Mouse (Mus musculus): Measurements from ENCODE around the gene Ccdc57. TPM values are rescaled to one million over a fixed set of nuclear protein-coding genes. Genes with fewer than 3 reads are reported as not detected.

Gene Ccdc57
- under 1 TPM; 0.39 to 0.84 TPM for total RNA-seq (2023)

DNA sequence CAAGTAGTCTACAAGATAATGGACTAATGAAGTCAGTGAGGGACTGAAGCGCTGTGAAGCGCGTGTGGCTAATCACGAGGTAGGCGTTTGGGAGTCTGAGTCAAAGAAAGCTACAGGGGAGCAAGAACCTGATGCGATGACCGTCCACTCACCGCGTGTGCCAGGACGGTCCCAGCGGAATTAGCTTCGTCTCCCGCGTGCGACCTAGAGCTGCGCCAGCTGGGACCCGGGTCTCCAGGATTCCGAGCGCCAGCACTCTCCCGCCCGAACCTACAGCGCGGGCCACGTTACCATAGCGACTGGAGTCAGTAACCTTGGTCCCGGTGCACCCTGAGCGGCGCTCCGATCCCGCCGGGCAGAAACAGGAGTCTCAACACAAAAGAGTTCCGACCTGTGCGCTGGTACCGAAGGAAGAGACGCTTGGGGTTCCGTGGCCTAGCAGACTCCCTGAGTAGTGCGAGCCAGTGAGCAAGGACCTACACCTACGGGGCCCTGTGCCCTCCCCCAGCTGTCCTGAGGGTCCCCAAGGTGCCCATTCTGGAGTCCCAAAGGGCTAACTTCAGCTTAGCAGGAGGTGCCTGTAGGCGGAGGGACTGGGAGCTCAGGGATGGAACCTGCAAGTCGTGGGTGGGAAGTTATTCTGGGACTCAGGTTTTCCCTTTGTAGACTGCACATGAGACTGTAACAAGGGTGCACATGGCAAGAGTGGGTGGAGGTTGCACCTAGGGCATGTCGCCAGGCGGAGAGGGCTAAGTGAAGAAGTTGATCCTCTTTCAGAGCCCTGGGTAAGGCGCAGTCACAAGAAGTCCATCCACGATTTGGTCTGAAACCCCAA is at the start of gene Ccdc57:
Gene Ccdc57 (minus strand): TSS at position 309 of the 835 bp plus-strand sequence.

DNA sequence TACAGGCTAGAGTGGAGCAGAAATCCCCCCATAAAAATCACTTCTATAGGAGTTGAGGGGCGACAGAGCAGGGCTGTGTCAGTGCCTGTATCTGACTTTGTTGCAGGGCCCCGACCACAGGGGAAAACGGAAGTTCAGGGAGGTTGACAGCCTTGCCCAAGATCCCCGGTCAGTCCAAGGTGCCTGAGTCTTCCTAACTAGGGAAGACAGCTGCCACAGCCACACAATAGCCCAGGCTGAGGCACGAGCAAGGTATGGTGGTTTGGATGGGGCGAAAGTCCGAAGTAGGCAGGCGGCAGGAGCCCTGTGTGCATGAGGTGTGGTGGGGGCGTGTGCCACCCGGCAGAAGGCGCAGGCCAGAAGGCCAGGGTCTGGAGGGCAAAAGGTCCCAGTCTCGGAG is 15.7 kb upstream of the Ccdc57 start, which contains the start of gene Slc16a3:
Gene Slc16a3 (plus strand): TSS at position 153 of the 400 bp plus-strand sequence.

DNA sequence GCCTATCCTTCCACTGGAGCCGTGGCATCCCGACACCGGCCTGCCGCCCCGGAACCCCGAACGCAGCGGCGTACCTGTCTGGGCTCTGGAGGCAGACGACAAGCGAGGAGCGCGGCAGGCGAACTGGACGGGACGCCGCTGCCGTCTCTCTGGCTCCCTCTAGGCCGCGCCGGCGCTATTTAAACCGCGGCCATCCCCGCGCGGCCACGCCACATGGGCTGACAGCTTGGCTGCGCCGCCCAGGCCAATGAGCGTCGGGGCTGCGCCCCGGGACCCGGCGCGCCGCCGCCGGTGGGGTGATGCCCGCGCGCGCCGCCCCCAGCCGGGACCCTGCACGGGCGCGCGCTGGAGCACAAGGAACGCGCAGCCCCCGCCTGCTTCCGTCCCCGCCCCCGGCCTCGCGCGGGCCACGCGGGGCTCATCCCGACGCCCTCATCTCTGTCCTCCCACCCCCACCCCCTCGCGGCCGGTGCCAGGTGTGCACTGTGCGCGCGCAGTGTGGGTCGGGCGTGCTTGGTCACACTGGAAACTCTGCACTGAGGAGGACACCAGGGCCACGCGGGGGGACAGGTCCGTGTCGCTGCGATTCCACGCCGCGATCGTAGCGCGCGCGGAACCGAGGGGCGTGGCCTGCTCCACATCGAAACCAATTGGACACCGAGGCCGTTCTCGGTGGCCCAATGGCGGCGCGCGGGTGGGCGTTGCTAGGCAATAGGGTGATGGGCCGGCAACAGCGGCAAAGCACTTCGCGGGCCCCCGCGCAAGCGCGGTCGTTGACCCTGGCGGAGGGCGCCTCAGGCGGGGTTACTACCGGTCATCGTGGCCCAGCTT is 108.5 kb downstream of the Ccdc57 start, which contains the start of gene Fasn:
Gene Fasn (minus strand): TSS at position 592 of the 831 bp plus-strand sequence.

DNA sequence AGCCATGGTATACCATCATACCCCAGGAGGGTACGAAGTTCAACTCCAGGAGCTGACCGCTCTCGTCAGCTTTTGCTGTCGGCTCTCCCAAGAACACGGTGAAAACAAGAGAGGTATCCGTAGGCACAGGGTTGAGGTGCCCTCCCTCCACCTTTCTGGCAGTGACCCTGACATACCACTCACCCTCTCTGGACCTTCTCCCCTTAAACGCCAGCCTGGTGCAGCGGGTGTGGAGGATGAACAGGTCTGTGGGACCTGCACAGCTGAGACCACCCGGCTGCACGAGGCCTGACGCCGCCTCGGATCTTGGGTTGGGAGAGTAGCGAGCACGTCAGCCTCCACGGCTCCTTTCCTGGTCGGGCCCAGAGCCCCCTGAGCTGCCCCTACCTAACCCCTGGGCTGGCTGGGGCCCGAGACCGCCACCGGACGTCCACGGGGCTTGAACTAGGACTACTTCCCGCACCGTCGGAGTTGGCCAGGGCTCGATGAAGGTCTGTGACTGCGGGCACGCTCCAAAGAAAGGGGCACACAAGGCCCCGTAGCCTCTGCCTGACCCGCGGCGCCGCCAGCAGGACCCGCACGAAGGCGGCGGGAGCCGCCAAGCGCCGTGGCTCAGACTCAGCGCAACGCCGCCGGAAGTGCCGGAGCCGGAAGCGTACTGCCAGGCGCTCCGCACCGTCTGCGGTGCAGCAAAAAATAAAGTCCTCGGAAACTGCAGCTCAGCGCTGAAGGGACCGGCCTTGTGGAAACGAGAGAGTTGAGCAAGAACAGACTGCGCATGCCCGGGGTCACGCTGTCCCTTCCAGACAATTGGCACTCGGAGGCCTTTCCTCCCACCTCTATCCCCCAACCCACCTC is 136.7 kb downstream of the Ccdc57 start, which contains the start of gene Dus1l:
Gene Dus1l (minus strand): TSS at position 648 of the 858 bp plus-strand sequence.

DNA sequence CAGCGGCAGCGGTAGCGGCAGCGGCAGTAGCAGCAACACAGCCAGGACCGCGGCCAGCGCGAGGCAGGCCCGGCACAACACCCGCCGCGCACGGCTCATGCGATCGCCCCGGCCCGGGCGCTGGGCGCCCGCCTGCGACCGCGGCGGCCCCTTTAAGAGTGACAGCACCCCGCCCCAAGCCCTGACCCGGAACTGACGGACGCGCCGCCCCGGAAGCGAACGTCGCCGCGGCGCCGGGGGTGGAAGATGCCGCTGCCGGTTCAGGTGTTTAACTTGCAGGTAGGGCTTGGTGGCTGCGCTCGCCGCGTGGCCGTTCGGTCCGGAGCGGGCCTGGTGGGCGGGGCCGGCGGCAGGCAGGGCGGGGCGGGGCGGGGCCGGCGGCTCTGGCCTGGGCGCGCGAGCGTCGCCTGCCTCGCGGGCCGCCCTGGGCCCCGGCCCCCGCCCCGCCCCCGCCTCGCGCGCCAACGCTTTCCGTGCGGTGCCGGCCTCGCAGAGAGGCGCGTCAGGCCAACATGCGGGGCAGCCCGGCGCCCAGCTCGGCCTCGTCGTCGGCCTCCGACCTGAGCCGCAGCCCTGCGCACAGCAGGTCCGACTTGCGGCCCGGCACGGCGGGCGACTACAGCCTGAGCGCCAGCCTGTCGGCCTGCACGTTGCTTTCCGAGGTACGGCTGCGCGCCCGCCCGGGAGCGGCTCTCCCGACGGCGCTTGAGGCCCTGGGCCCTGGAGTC is 148.4 kb downstream of the Ccdc57 start, which contains the start of the genes Rfng and Gps1:
Gene Rfng (minus strand): TSS at position 144 of the 728 bp plus-strand sequence.
Gene Gps1 (plus strand): TSS at position 209 of the 728 bp plus-strand sequence.

Other genes starting within 250 kb of the Ccdc57 start
- 10 to 100 TPM; 32.7 to 35.1 TPM for gene Cenpx, start 219.1 kb downstream of the Ccdc57 start, total RNA-seq (2023)
- 10 to 100 TPM; 32.4 to 37.7 TPM for gene Lrrc45, start 218.9 kb downstream of the Ccdc57 start, total RNA-seq (2023)
- gene Rac3, start 211.4 kb downstream of the Ccdc57 start, total RNA-seq (2023), result 1 to 10 TPM in 1 of 2 experiments, not detected in 1; 1.4 TPM
- gene Dcxr, start 205.6 kb downstream of the Ccdc57 start, total RNA-seq (2023), result under 1 TPM in 1 of 2 experiments, not detected in 1; 0.89 TPM
- not detected for gene Cbr2, start 200.8 kb downstream of the Ccdc57 start, total RNA-seq (2023)
- gene Hmga1b, start 170.1 kb downstream of the Ccdc57 start, total RNA-seq (2023), result 10 to 100 TPM; 25.4 to 31.0 TPM
- 10 to 100 TPM; 16.4 to 16.7 TPM for gene Rfng, start 148.7 kb downstream of the Ccdc57 start, total RNA-seq (2023)
- 10 to 100 TPM; 73.1 to 93.6 TPM for gene Gps1, start 148.6 kb downstream of the Ccdc57 start, total RNA-seq (2023)
- gene Dus1l, start 136.5 kb downstream of the Ccdc57 start, total RNA-seq (2023), result 10 to 100 TPM; 53.5 to 62.9 TPM
- 100 to 1,000 TPM; 154 to 171 TPM for gene Fasn, start 108.3 kb downstream of the Ccdc57 start, total RNA-seq (2023)
- gene Slc16a3, start 15.6 kb upstream of the Ccdc57 start, total RNA-seq (2023), result 1 to 10 TPM; 1.9 to 7.6 TPM
- 100 to 1,000 TPM; 162 to 175 TPM for gene Csnk1d, start 58.5 kb upstream of the Ccdc57 start, total RNA-seq (2023)
- gene Cd7, start 106.5 kb upstream of the Ccdc57 start, total RNA-seq (2023), result 100 to 1,000 TPM; 175 to 207 TPM
- gene Sectm1b, start 130.7 kb upstream of the Ccdc57 start, total RNA-seq (2023), result not detected
- gene Sectm1a, start 148.3 kb upstream of the Ccdc57 start, total RNA-seq (2023), result not detected
- not detected for gene Tex19.2, start 185.8 kb upstream of the Ccdc57 start, total RNA-seq (2023)
- not detected for gene Tex19.1, start 213.3 kb upstream of the Ccdc57 start, total RNA-seq (2023)
- not detected for gene Uts2r, start 227.4 kb upstream of the Ccdc57 start, total RNA-seq (2023)